Mouse (Mus musculus): ENCODE data around the gene Pde8a. TPM values are rescaled to one million over a fixed set of nuclear protein-coding genes. Genes with fewer than 3 reads are reported as not detected.
"Not testable (repeated sequence)": the region's sequence is repeated elsewhere in the genome, so short reads cannot be mapped to it uniquely, and the experiment has no call there.

Pde8a gene
- polyA plus RNA-seq, 1 experiment: 31.6 TPM

- Histone ChIP-seq H3K4me3 (ENCODE audit: insufficient read depth, low read depth, low read length) (no peak overlapping the region), H3K27ac (ENCODE audit: insufficient read depth, low read depth, low read length) (no peak overlapping the region), H3K36me3 (ENCODE audit: control insufficient read depth, insufficient read depth, low read length) (no peaks in the 10 kb centered on the region), H3K27me3 (replicated peaks; ENCODE audit: control insufficient read depth, insufficient read depth, low read length) (no peaks in the 10 kb centered on the region), H3K4me1 (ENCODE audit: control insufficient read depth, insufficient read depth, low read length) (0 out of 2 replicates have a peak, but pooled peaks cover 3% of the 10 kb centered on the region)
- TF ChIP-seq CTCF (conservative IDR thresholded peaks at IDR 0.05; ENCODE audit: insufficient read depth, insufficient read length, low read depth, low read length) (no peak), POLR2A (IDR thresholded peaks at IDR 0.05; ENCODE audit: low read depth, low read length) (no peak)
- no peak for DNase-seq
- 71% methylated on average over 5 of the region's 5 CpGs for WGBS
Observed at GRCm38 (mm10) chr7:81179494-81179893, 33.9 kb upstream of the Pde8a start.

- H3K4me1 ChIP-seq (ENCODE audit: control insufficient read depth, insufficient read depth, low read length): peaks cover 8% of the 10 kb centered on the region
- H3K27ac ChIP-seq (ENCODE audit: insufficient read depth, low read depth, low read length): no peak overlapping the region
- no peaks in the 10 kb centered on the region for H3K36me3 ChIP-seq (ENCODE audit: control insufficient read depth, insufficient read depth, low read length)
- WGBS: 88% methylated on average over 10 of the region's 10 CpGs
- TF ChIP-seq CTCF (conservative IDR thresholded peaks at IDR 0.05; ENCODE audit: insufficient read depth, insufficient read length, low read depth, low read length) (no peak), POLR2A (IDR thresholded peaks at IDR 0.05; ENCODE audit: low read depth, low read length) (no peak)
- H3K27me3 ChIP-seq (replicated peaks; ENCODE audit: control insufficient read depth, insufficient read depth, low read length): no peaks in the 10 kb centered on the region
- DNase-seq: no peak
- H3K4me3 ChIP-seq (ENCODE audit: insufficient read depth, low read depth, low read length): no peak overlapping the region
Observed at GRCm38 (mm10) chr7:81182492-81183175, 30.8 kb upstream of the Pde8a start.

- DNase-seq: no peak
- Histone ChIP-seq H3K36me3 (ENCODE audit: control insufficient read depth, insufficient read depth, low read length) (no peaks in the 10 kb centered on the region), H3K27ac (ENCODE audit: insufficient read depth, low read depth, low read length) (no peak overlapping the region), H3K4me1 (ENCODE audit: control insufficient read depth, insufficient read depth, low read length) (peaks cover 8% of the 10 kb centered on the region), H3K4me3 (ENCODE audit: insufficient read depth, low read depth, low read length) (no peak overlapping the region), H3K27me3 (replicated peaks; ENCODE audit: control insufficient read depth, insufficient read depth, low read length) (no peaks in the 10 kb centered on the region)
- TF ChIP-seq CTCF (conservative IDR thresholded peaks at IDR 0.05; ENCODE audit: insufficient read depth, insufficient read length, low read depth, low read length) (no peak), POLR2A (IDR thresholded peaks at IDR 0.05; ENCODE audit: low read depth, low read length) (no peak)
Observed at GRCm38 (mm10) chr7:81183181-81183580, 30.2 kb upstream of the Pde8a start.

- Histone ChIP-seq H3K27me3 (replicated peaks; ENCODE audit: control insufficient read depth, insufficient read depth, low read length) (no peaks in the 10 kb centered on the region), H3K27ac (ENCODE audit: insufficient read depth, low read depth, low read length) (no peak overlapping the region), H3K36me3 (ENCODE audit: control insufficient read depth, insufficient read depth, low read length) (no peaks in the 10 kb centered on the region), H3K4me3 (ENCODE audit: insufficient read depth, low read depth, low read length) (no peak overlapping the region), H3K4me1 (ENCODE audit: control insufficient read depth, insufficient read depth, low read length) (peaks cover 8% of the 10 kb centered on the region)
- 93% methylated on average over 2 of the region's 2 CpGs for WGBS
- no peak for DNase-seq
- no peak for TF ChIP-seq POLR2A (IDR thresholded peaks at IDR 0.05; ENCODE audit: low read depth, low read length)
- no peak for TF ChIP-seq CTCF (conservative IDR thresholded peaks at IDR 0.05; ENCODE audit: insufficient read depth, insufficient read length, low read depth, low read length)
Observed at GRCm38 (mm10) chr7:81184136-81184535, 29.3 kb upstream of the Pde8a start.

- Histone ChIP-seq H3K36me3 (ENCODE audit: control insufficient read depth, insufficient read depth, low read length) (no peaks in the 10 kb centered on the region), H3K4me1 (ENCODE audit: control insufficient read depth, insufficient read depth, low read length) (peaks cover 8% of the 10 kb centered on the region), H3K4me3 (ENCODE audit: insufficient read depth, low read depth, low read length) (no peak overlapping the region), H3K27me3 (replicated peaks; ENCODE audit: control insufficient read depth, insufficient read depth, low read length) (no peaks in the 10 kb centered on the region), H3K27ac (ENCODE audit: insufficient read depth, low read depth, low read length) (no peak overlapping the region)
- TF ChIP-seq CTCF (conservative IDR thresholded peaks at IDR 0.05; ENCODE audit: insufficient read depth, insufficient read length, low read depth, low read length) (no peak), POLR2A (IDR thresholded peaks at IDR 0.05; ENCODE audit: low read depth, low read length) (no peak)
- no peak for DNase-seq
- 85% methylated on average over 1 of the region's 1 CpGs for WGBS
Observed at GRCm38 (mm10) chr7:81184651-81185050, 28.7 kb upstream of the Pde8a start.

GRCm38 (mm10) chr7:81186036-81186435 is 27.4 kb upstream of the Pde8a start:
- DNase-seq: peak; percentile 86
- not testable (repeated sequence) for H3K27ac ChIP-seq (ENCODE audit: insufficient read depth, low read depth, low read length); H3K27me3 ChIP-seq (replicated peaks; ENCODE audit: control insufficient read depth, insufficient read depth, low read length); H3K4me3 ChIP-seq (ENCODE audit: insufficient read depth, low read depth, low read length); H3K4me1 ChIP-seq (ENCODE audit: control insufficient read depth, insufficient read depth, low read length); H3K36me3 ChIP-seq (ENCODE audit: control insufficient read depth, insufficient read depth, low read length)

- Histone ChIP-seq H3K4me1 (ENCODE audit: control insufficient read depth, insufficient read depth, low read length) (peaks cover 5% of the 10 kb centered on the region), H3K4me3 (ENCODE audit: insufficient read depth, low read depth, low read length) (no peak overlapping the region), H3K27ac (ENCODE audit: insufficient read depth, low read depth, low read length) (no peak overlapping the region), H3K36me3 (ENCODE audit: control insufficient read depth, insufficient read depth, low read length) (no peaks in the 10 kb centered on the region), H3K27me3 (replicated peaks; ENCODE audit: control insufficient read depth, insufficient read depth, low read length) (no peaks in the 10 kb centered on the region)
- WGBS: 78% methylated on average over 9 of the region's 9 CpGs
- TF ChIP-seq POLR2A (IDR thresholded peaks at IDR 0.05; ENCODE audit: low read depth, low read length): no peak
- no peak for TF ChIP-seq CTCF (conservative IDR thresholded peaks at IDR 0.05; ENCODE audit: insufficient read depth, insufficient read length, low read depth, low read length)
- no peak for DNase-seq
Observed at GRCm38 (mm10) chr7:81189180-81189579, 24.2 kb upstream of the Pde8a start.

Measured in kidney, adult 2 months (tissue).